ENCODE assay signal across 21 mouse cellular contexts in genomic region chr6:148000483-148000882, GRCm38 (mm10). TPM values are rescaled to one million over a fixed set of nuclear protein-coding genes. Genes with fewer than 3 reads are reported as not detected.
DNase-seq lines count a peak whose midpoint lies in the region; ATAC-seq lines count a peak whose summit lies in the region.
"Had no signal": no experiment of that assay in that cellular context is flagged by ENCODE, and none has a peak within 500 bp of the region (broad histone marks: within the 10 kb centered on the region; RNA-seq: fewer than 3 reads in every experiment).

No protein-coding gene starts in this region.

- ATAC-seq in embryonic facial prominence, embryonic 13.5 days (ENCODE audit: insufficient number of reproducible peaks, insufficient read depth, low FRiP score, low TSS enrichment, low read depth): peak; percentile 43; the same call in 1 of the 2 replicates
- 0 out of 2 replicates have a peak, but pooled peaks have one; percentile 27 for ATAC-seq in hindbrain, embryonic 14.5 days (ENCODE audit: low FRiP score)
- no peak for ATAC-seq in hindbrain, embryonic 11.5 days (ENCODE audit: low FRiP score)
- ATAC-seq in midbrain, embryonic 11.5 days (ENCODE audit: low FRiP score): peak; percentile 54; the same call in 1 of the 2 replicates
- no peak for ATAC-seq in midbrain, embryonic 13.5 days
- peak; percentile 26; the same call in 1 of the 2 replicates for ATAC-seq in embryonic facial prominence, embryonic 14.5 days (ENCODE audit: low read depth)
- ATAC-seq: activated CD4-positive, CD25-positive, alpha-beta regulatory T cell, adult 4 months; CD4-positive, CD25-positive, alpha-beta regulatory T cell, adult 4 months; forebrain, embryonic 15.5 days had no signal

- no peak overlapping the region for H3K9ac ChIP-seq in embryonic facial prominence, embryonic 13.5 days
- no peak overlapping the region for H3K9ac ChIP-seq in hindbrain, embryonic 14.5 days
- no peak overlapping the region for H3K9ac ChIP-seq in hindbrain, embryonic 11.5 days (ENCODE audit: low read depth, low read length)
- H3K9ac ChIP-seq in midbrain, embryonic 11.5 days (ENCODE audit: low read length): no peak overlapping the region
- no peak overlapping the region for H3K9ac ChIP-seq in midbrain, embryonic 13.5 days (replicated peaks)
- H3K9ac ChIP-seq in embryonic facial prominence, embryonic 14.5 days (ENCODE audit: low read depth, low read length): no peak overlapping the region
- H3K9ac ChIP-seq: embryonic facial prominence, embryonic 15.5 days; forebrain, embryonic 13.5 days; forebrain, embryonic 15.5 days had no signal

- WGBS in embryonic facial prominence, embryonic 13.5 days: 79% methylated on average over 2 of the region's 2 CpGs
- WGBS in embryonic facial prominence, embryonic 10.5 days: 92% methylated on average over 2 of the region's 2 CpGs
- 97% methylated on average over 2 of the region's 2 CpGs for WGBS in hindbrain, embryonic 14.5 days
- WGBS in hindbrain, embryonic 11.5 days: 85% methylated on average over 2 of the region's 2 CpGs
- 92% methylated on average over 2 of the region's 2 CpGs for WGBS in midbrain, embryonic 11.5 days
- WGBS in midbrain, embryonic 13.5 days: 95% methylated on average over 2 of the region's 2 CpGs
- WGBS in embryonic facial prominence, embryonic 14.5 days: 97% methylated on average over 2 of the region's 2 CpGs

- no peak overlapping the region for H3K4me3 ChIP-seq in embryonic facial prominence, embryonic 13.5 days
- H3K4me3 ChIP-seq in embryonic facial prominence, embryonic 10.5 days: no peak overlapping the region
- no peak overlapping the region for H3K4me3 ChIP-seq in hindbrain, embryonic 14.5 days (replicated peaks; ENCODE audit: low read length)
- H3K4me3 ChIP-seq in hindbrain, embryonic 11.5 days (ENCODE audit: low read depth, low read length): no peak overlapping the region
- no peak overlapping the region for H3K4me3 ChIP-seq in midbrain, embryonic 11.5 days (ENCODE audit: low read depth, low read length)
- no peak overlapping the region for H3K4me3 ChIP-seq in midbrain, embryonic 13.5 days (replicated peaks)
- H3K4me3 ChIP-seq in embryonic facial prominence, embryonic 14.5 days (ENCODE audit: low read depth, low read length): no peak overlapping the region
- H3K4me3 ChIP-seq: embryonic facial prominence, embryonic 15.5 days; erythroblast, embryonic 14.5 days; forebrain, embryonic 10.5 days; forebrain, embryonic 13.5 days; forebrain, embryonic 15.5 days had no signal

- DNase-seq in embryonic facial prominence, embryonic 10.5 days (ENCODE audit: low spot score): no peak
- DNase-seq in hindbrain, embryonic 14.5 days (ENCODE audit: low spot score): no peak
- no peak for DNase-seq in hindbrain, embryonic 11.5 days (ENCODE audit: low spot score)
- no peak for DNase-seq in midbrain, embryonic 11.5 days (ENCODE audit: low spot score, missing footprints)
- no peak for DNase-seq in embryonic facial prominence, embryonic 14.5 days (ENCODE audit: low spot score)
- DNase-seq: adrenal gland, adult 8-10 months; B cell, adult 2 months; cerebellum, adult 11-12 months; cerebellum, postnatal 25 days had no signal

- no peaks in the 10 kb centered on the region for H3K27me3 ChIP-seq in embryonic facial prominence, embryonic 13.5 days
- no peaks in the 10 kb centered on the region for H3K27me3 ChIP-seq in embryonic facial prominence, embryonic 10.5 days (replicated peaks; ENCODE audit: low read depth, poor library complexity, severe bottlenecking)
- H3K27me3 ChIP-seq in hindbrain, embryonic 14.5 days (ENCODE audit: control insufficient read depth, insufficient read depth, low read length): no peaks in the 10 kb centered on the region
- no peaks in the 10 kb centered on the region for H3K27me3 ChIP-seq in hindbrain, embryonic 11.5 days (ENCODE audit: control insufficient read depth, insufficient read depth, low read length)
- H3K27me3 ChIP-seq in midbrain, embryonic 11.5 days (ENCODE audit: control insufficient read depth, insufficient read depth, low read length): no peaks in the 10 kb centered on the region
- H3K27me3 ChIP-seq in midbrain, embryonic 13.5 days: no peaks in the 10 kb centered on the region
- no peaks in the 10 kb centered on the region for H3K27me3 ChIP-seq in embryonic facial prominence, embryonic 14.5 days (replicated peaks; ENCODE audit: control insufficient read depth, insufficient read depth, low read length)
- H3K27me3 ChIP-seq: CH12.LX; embryonic facial prominence, embryonic 15.5 days; forebrain, embryonic 13.5 days; forebrain, embryonic 15.5 days; Patski had no signal

- no peak overlapping the region for H3K27ac ChIP-seq in embryonic facial prominence, embryonic 13.5 days
- no peak overlapping the region for H3K27ac ChIP-seq in embryonic facial prominence, embryonic 10.5 days (replicated peaks)
- H3K27ac ChIP-seq in hindbrain, embryonic 14.5 days: no peak overlapping the region
- H3K27ac ChIP-seq in hindbrain, embryonic 11.5 days (ENCODE audit: low read depth, low read length): no peak overlapping the region
- H3K27ac ChIP-seq in midbrain, embryonic 11.5 days (ENCODE audit: low read depth, low read length): no peak overlapping the region
- H3K27ac ChIP-seq in midbrain, embryonic 13.5 days: no peak overlapping the region
- no peak overlapping the region for H3K27ac ChIP-seq in embryonic facial prominence, embryonic 14.5 days (replicated peaks; ENCODE audit: low read depth, low read length)
- H3K27ac ChIP-seq: embryonic facial prominence, embryonic 15.5 days; forebrain, embryonic 10.5 days; forebrain, embryonic 13.5 days; forebrain, embryonic 15.5 days had no signal

- no peak overlapping the region for H3K4me2 ChIP-seq in embryonic facial prominence, embryonic 13.5 days
- no peak overlapping the region for H3K4me2 ChIP-seq in hindbrain, embryonic 14.5 days (replicated peaks)
- H3K4me2 ChIP-seq in hindbrain, embryonic 11.5 days (replicated peaks; ENCODE audit: low read depth, low read length): no peak overlapping the region
- no peak overlapping the region for H3K4me2 ChIP-seq in midbrain, embryonic 11.5 days
- H3K4me2 ChIP-seq in midbrain, embryonic 13.5 days (replicated peaks): no peak overlapping the region
- no peak overlapping the region for H3K4me2 ChIP-seq in embryonic facial prominence, embryonic 14.5 days (ENCODE audit: low read depth, low read length)
- H3K4me2 ChIP-seq: embryonic facial prominence, embryonic 15.5 days; forebrain, embryonic 13.5 days; forebrain, embryonic 15.5 days had no signal

- no peaks in the 10 kb centered on the region for H3K4me1 ChIP-seq in embryonic facial prominence, embryonic 13.5 days
- H3K4me1 ChIP-seq in embryonic facial prominence, embryonic 10.5 days: no peaks in the 10 kb centered on the region
- no peaks in the 10 kb centered on the region for H3K4me1 ChIP-seq in hindbrain, embryonic 14.5 days (replicated peaks; ENCODE audit: control insufficient read depth, insufficient read depth, low read length)
- no peaks in the 10 kb centered on the region for H3K4me1 ChIP-seq in hindbrain, embryonic 11.5 days (replicated peaks; ENCODE audit: control insufficient read depth, insufficient read depth, low read length)
- no peaks in the 10 kb centered on the region for H3K4me1 ChIP-seq in midbrain, embryonic 11.5 days (ENCODE audit: control insufficient read depth, insufficient read depth, low read length)
- H3K4me1 ChIP-seq in midbrain, embryonic 13.5 days (replicated peaks): no peaks in the 10 kb centered on the region
- no peaks in the 10 kb centered on the region for H3K4me1 ChIP-seq in embryonic facial prominence, embryonic 14.5 days (ENCODE audit: control insufficient read depth, insufficient read depth, low read length)
- H3K4me1 ChIP-seq: embryonic facial prominence, embryonic 15.5 days; forebrain, embryonic 10.5 days; forebrain, embryonic 13.5 days; forebrain, embryonic 15.5 days had no signal

- no peaks in the 10 kb centered on the region for H3K36me3 ChIP-seq in embryonic facial prominence, embryonic 13.5 days
- no peaks in the 10 kb centered on the region for H3K36me3 ChIP-seq in embryonic facial prominence, embryonic 10.5 days (replicated peaks)
- no peaks in the 10 kb centered on the region for H3K36me3 ChIP-seq in hindbrain, embryonic 14.5 days (replicated peaks; ENCODE audit: control insufficient read depth, insufficient read depth)
- H3K36me3 ChIP-seq in hindbrain, embryonic 11.5 days (ENCODE audit: control insufficient read depth, insufficient read depth, low read length): no peaks in the 10 kb centered on the region
- no peaks in the 10 kb centered on the region for H3K36me3 ChIP-seq in midbrain, embryonic 11.5 days (ENCODE audit: control insufficient read depth, insufficient read depth, low read length)
- H3K36me3 ChIP-seq in midbrain, embryonic 13.5 days: no peaks in the 10 kb centered on the region
- no peaks in the 10 kb centered on the region for H3K36me3 ChIP-seq in embryonic facial prominence, embryonic 14.5 days (ENCODE audit: control insufficient read depth, insufficient read depth, low read length)
- H3K36me3 ChIP-seq: embryonic facial prominence, embryonic 15.5 days; forebrain, embryonic 10.5 days; forebrain, embryonic 15.5 days; G1E had no signal

- H3K9me3 ChIP-seq in embryonic facial prominence, embryonic 13.5 days: no peaks in the 10 kb centered on the region
- no peaks in the 10 kb centered on the region for H3K9me3 ChIP-seq in embryonic facial prominence, embryonic 10.5 days
- no peaks in the 10 kb centered on the region for H3K9me3 ChIP-seq in hindbrain, embryonic 14.5 days (ENCODE audit: control insufficient read depth, low read length)
- no peaks in the 10 kb centered on the region for H3K9me3 ChIP-seq in hindbrain, embryonic 11.5 days (ENCODE audit: control insufficient read depth, low read length)
- no peaks in the 10 kb centered on the region for H3K9me3 ChIP-seq in midbrain, embryonic 11.5 days (ENCODE audit: control insufficient read depth, low read length)
- no peaks in the 10 kb centered on the region for H3K9me3 ChIP-seq in midbrain, embryonic 13.5 days
- H3K9me3 ChIP-seq in embryonic facial prominence, embryonic 14.5 days (ENCODE audit: control insufficient read depth, low read length): no peaks in the 10 kb centered on the region
- H3K9me3 ChIP-seq: embryonic facial prominence, embryonic 15.5 days; forebrain, embryonic 10.5 days; forebrain, embryonic 13.5 days; forebrain, embryonic 15.5 days; G1E had no signal

RNA-seq across cellular contexts. Expression of gene Far2, which starts 46.6 kb away (rescaled TPM):
- polyA plus RNA-seq in embryonic facial prominence, embryonic 13.5 days (2015; fragmentation: Nextera tagmentation; extraction: Ambion mirVana): 10.4 and 11.1 TPM in 2 replicates
- polyA plus RNA-seq in embryonic facial prominence, embryonic 10.5 days (2016; fragmentation: Nextera tagmentation; extraction: Ambion mirVana): 1.8 and 2.0 TPM in 2 replicates
- polyA plus RNA-seq in hindbrain, embryonic 14.5 days (2014; fragmentation: Nextera tagmentation; extraction: Ambion mirVana): 24.3 and 27.8 TPM in 2 replicates
- polyA plus RNA-seq in hindbrain, embryonic 11.5 days (2014; fragmentation: Nextera tagmentation; extraction: Ambion mirVana): 1.9 and 3.8 TPM in 2 replicates
- 2.1 and 2.2 TPM in 2 replicates for polyA plus RNA-seq in midbrain, embryonic 11.5 days (2014; fragmentation: Nextera tagmentation; extraction: Ambion mirVana)
- polyA plus RNA-seq in midbrain, embryonic 13.5 days (2015; fragmentation: Nextera tagmentation; extraction: Ambion mirVana): 8.0 and 9.1 TPM in 2 replicates
- 3.5 and 3.9 TPM in 2 replicates for polyA plus RNA-seq in embryonic facial prominence, embryonic 14.5 days (2014; fragmentation: Nextera tagmentation; extraction: Ambion mirVana)
- polyA plus RNA-seq: erythroblast, embryonic 14.5 days had no signal

Comparison
In these comparisons a context has a peak if more than half of its experiments do, and no peak if none do; other contexts are left out.
1. ATAC-seq: peak in embryonic facial prominence, embryonic 13.5 days (single experiment), hindbrain, embryonic 14.5 days (single experiment), midbrain, embryonic 11.5 days (single experiment) and embryonic facial prominence, embryonic 14.5 days (single experiment); none in hindbrain, embryonic 11.5 days (single experiment) and midbrain, embryonic 13.5 days (single experiment).